Mouse (Mus musculus) MEL (cell line): ENCODE data around the gene Zfp27.

Experiments used
- CHD2 ChIP-seq: IDR thresholded peaks from 2 replicates; pipeline ENCODE4 v1.6.1; 2011; ENCODE audit warnings: low read length, improper control_type of control experiment
- CTCF ChIP-seq, 3 experiments: IDR thresholded peaks in 2 of 3; conservative IDR thresholded peaks in 1 of 3; 2 replicates each; pipeline ENCODE4 v1.5.1; 2011 to 2012; ENCODE audit warnings: low read length in 3 of 3, low read depth in 2 of 3, mild to moderate bottlenecking in 2 of 3, improper control_type of control experiment in 1 of 3, inconsistent platforms in 1 of 3, mixed read lengths in 1 of 3, moderate library complexity in 1 of 3; ENCODE audit not compliant: control insufficient read depth in 1 of 3, insufficient read depth in 1 of 3, poor library complexity in 1 of 3, severe bottlenecking in 1 of 3
- MAFK ChIP-seq: IDR thresholded peaks from 2 replicates; pipeline ENCODE4 v1.6.1; 2011; ENCODE audit warnings: low read depth, mild to moderate bottlenecking, low read length, improper control_type of control experiment, borderline replicate concordance
- MXI1 ChIP-seq: IDR thresholded peaks from 2 replicates; pipeline ENCODE4 v1.6.1; 2011; ENCODE audit warnings: mild to moderate bottlenecking, low read depth, low read length, improper control_type of control experiment
- POLR2A ChIP-seq, 2 experiments: IDR thresholded peaks; 2 replicates each; pipeline ENCODE4 v1.6.1; 2011 to 2012; ENCODE audit warnings: low read length in 2 of 2, mild to moderate bottlenecking in 2 of 2, control low read depth in 1 of 2, improper control_type of control experiment in 1 of 2, low read depth in 1 of 2, moderate library complexity in 1 of 2; ENCODE audit not compliant: control insufficient read depth in 1 of 2, insufficient read depth in 1 of 2, poor library complexity in 1 of 2
- POLR2AphosphoS5 ChIP-seq: IDR thresholded peaks from 2 replicates; pipeline ENCODE4 v1.6.1; 2012; ENCODE audit warnings: low read depth, borderline replicate concordance, mild to moderate bottlenecking, inconsistent platforms, low read length, moderate library complexity, mixed read lengths

DNA sequence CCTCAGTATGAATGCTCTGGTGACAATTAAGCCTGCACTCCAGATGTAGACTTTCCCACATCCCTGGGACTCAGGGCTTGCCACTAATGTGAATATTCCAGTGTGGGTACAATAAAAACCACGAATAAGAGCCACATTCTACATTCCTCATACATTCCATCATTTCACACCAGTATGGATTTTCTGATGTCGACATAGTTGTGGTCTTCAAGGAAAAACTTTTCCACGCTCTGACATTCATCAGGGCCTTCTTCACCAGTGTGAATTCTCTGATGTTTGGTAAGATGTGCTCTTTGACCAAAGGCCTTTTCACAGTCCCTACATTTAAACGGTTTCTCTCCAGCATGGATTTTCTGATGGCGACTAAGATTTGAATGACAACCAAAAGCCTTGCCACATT, 61.8 kb downstream of the Zfp27 start:
- TF ChIP-seq POLR2A (IDR thresholded peaks at IDR 0.05; ENCODE audit: control insufficient read depth in 1 of 2, insufficient read depth in 1 of 2, low read depth in 1 of 2, low read length in 2 of 2, poor library complexity in 1 of 2) (no peak), CHD2 (no peak), POLR2AphosphoS5 (no peak), MAFK (no peak), CTCF (IDR thresholded peaks at IDR 0.05 in 2 of 3, conservative IDR thresholded peaks at IDR 0.05 in 1 of 3; ENCODE audit: control insufficient read depth in 1 of 3, insufficient read depth in 1 of 3, low read depth in 2 of 3, low read length in 3 of 3, poor library complexity in 1 of 3, severe bottlenecking in 1 of 3) (no peak), MXI1 (no peak)
